Mouse (Mus musculus): ENCODE measurements around the gene Spop.
A peak's percentile ranks its signal among the peaks of the same experiment; 100 is the strongest.

Gene Spop

GRCm38 (mm10) chr11:95519996-95520395, 106.1 kb downstream of the Spop start:
- no peak for DNase-seq (ENCODE audit: low spot score)

GRCm38 (mm10) chr11:95520456-95521072, 106.7 kb downstream of the Spop start:
- DNase-seq (ENCODE audit: low spot score) = peak; percentile 89

- DNase-seq (ENCODE audit: low spot score) = peak; percentile 80
These were observed 107.7 kb downstream of the Spop start for GRCm38 (mm10) chr11:95521563-95521962.

- DNase-seq (ENCODE audit: low spot score) = peak; percentile 35
These were observed 113.4 kb downstream of the Spop start for GRCm38 (mm10) chr11:95527307-95527706.

GRCm38 (mm10) chr11:95528231-95528630, 114.4 kb downstream of the Spop start:
- DNase-seq (ENCODE audit: low spot score) = no peak

- DNase-seq (ENCODE audit: low spot score) = no peak
These were observed 118.6 kb downstream of the Spop start for GRCm38 (mm10) chr11:95532353-95533072.

- DNase-seq (ENCODE audit: low spot score) = peak; percentile 85
These were observed 119.7 kb downstream of the Spop start for GRCm38 (mm10) chr11:95533484-95534160.

GRCm38 (mm10) chr11:95538378-95539104, 124.7 kb downstream of the Spop start:
- no peak for DNase-seq (ENCODE audit: low spot score)

GRCm38 (mm10) chr11:95540637-95541385, 126.9 kb downstream of the Spop start:
- DNase-seq (ENCODE audit: low spot score) = no peak
